Mouse (Mus musculus) CH12.LX (cell line): Measurements from ENCODE around the gene Cobl.

Experiments
- CHD1 ChIP-seq: IDR thresholded peaks from 2 replicates; pipeline ENCODE4 v1.6.1; 2012; ENCODE audit warnings: low read depth, low read length, improper control_type of control experiment, inconsistent platforms
- CTCF ChIP-seq, 2 experiments: IDR thresholded peaks in 1 of 2; conservative IDR thresholded peaks in 1 of 2; 2 replicates each; pipeline ENCODE4 v1.5.1; 2011 to 2012; ENCODE audit warnings: low read depth in 2 of 2, low read length in 2 of 2, improper control_type of control experiment in 1 of 2, inconsistent platforms in 1 of 2, mild to moderate bottlenecking in 1 of 2, moderate library complexity in 1 of 2
- E2F4 ChIP-seq: IDR thresholded peaks from 2 replicates; pipeline ENCODE4 v1.6.1; 2011; ENCODE audit warnings: low read depth, low read length, improper control_type of control experiment; ENCODE audit not compliant: insufficient replicate concordance
- EP300 ChIP-seq: IDR thresholded peaks from 2 replicates; pipeline ENCODE4 v1.6.1; 2011; ENCODE audit warnings: low read length, improper control_type of control experiment
- MYC ChIP-seq: IDR thresholded peaks from 2 replicates; pipeline ENCODE4 v1.6.1; 2011; ENCODE audit warnings: low read depth, mild to moderate bottlenecking, improper control_type of control experiment, low read length
- PAX5 ChIP-seq: IDR thresholded peaks from 2 replicates; pipeline ENCODE4 v1.6.1; 2012; ENCODE audit warnings: low read length, inconsistent platforms, mixed read lengths
- POLR2A ChIP-seq: IDR thresholded peaks from 2 replicates; pipeline ENCODE4 v1.6.1; 2011; ENCODE audit warnings: low read depth, mild to moderate bottlenecking, improper control_type of control experiment, low read length
- RCOR1 ChIP-seq: conservative IDR thresholded peaks from 2 replicates; pipeline ENCODE4 v1.6.1; 2012; ENCODE audit warnings: low read depth, mild to moderate bottlenecking, inconsistent platforms, low read length, improper control_type of control experiment
- ZKSCAN1 ChIP-seq: IDR thresholded peaks from 2 replicates; pipeline ENCODE4 v1.6.1; 2012; ENCODE audit warnings: low read depth, inconsistent platforms, low read length, improper control_type of control experiment, borderline replicate concordance

- no peak for TF ChIP-seq CTCF (conservative IDR thresholded peaks at IDR 0.05 in 1 of 2, IDR thresholded peaks at IDR 0.05 in 1 of 2; ENCODE audit: low read depth in 2 of 2, low read length in 2 of 2)
- no peak for TF ChIP-seq RCOR1
- no peak for TF ChIP-seq E2F4
- no peak for TF ChIP-seq EP300
- TF ChIP-seq CHD1 = no peak
- TF ChIP-seq POLR2A = no peak
- no peak for TF ChIP-seq ZKSCAN1
- TF ChIP-seq PAX5 = no peak
- TF ChIP-seq MYC = no peak
These were observed 269.4 kb downstream of the Cobl start for GRCm38 (mm10) chr11:12195390-12195789.
